Mouse (Mus musculus) c-Kit-positive CD71-negative TER-119-negative erythroid progenitor cells, embryonic 14.5 days (primary cell): ENCODE measurements at regions not wholly inside any gene's neighbourhood (a gene's known extent, or its start where the extent isn't known, plus 50 kb on each side); places are given as distances from the start of the nearest gene placed in this dataset.

Experiments used
- DNase-seq: peaks from one replicate; pipeline ENCODE4 v3.0.0-alpha.2; 2013; ENCODE audit warnings: low read depth

- DNase-seq, result no peak
These were observed 165.6 kb upstream of the Dkk2 start for GRCm38 (mm10) chr3:131919476-131919875.

DNA sequence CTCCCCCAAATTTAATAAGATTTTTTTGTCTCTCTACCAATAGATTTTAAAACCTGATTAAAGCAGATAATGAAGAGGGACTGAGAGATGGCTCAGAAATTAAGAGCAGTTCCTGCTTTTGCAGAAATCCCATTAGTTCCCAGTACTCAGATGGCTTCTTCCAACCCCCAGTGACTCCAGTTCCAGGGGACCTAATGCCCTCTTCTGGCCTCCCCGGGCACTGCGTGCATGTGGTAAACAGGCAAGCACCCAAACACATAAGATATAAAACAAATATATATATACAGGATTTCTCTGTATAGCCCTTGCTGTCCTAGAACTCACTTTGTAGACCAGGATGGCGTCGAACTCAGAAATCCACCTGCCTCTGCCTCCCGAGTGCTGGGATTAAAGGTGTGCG lies 163.9 kb upstream of the Dkk2 start:
- DNase-seq, result peak; percentile 6

GRCm38 (mm10) chr3:131922733-131923132 lies 162.4 kb upstream of the Dkk2 start:
- no peak for DNase-seq

DNA sequence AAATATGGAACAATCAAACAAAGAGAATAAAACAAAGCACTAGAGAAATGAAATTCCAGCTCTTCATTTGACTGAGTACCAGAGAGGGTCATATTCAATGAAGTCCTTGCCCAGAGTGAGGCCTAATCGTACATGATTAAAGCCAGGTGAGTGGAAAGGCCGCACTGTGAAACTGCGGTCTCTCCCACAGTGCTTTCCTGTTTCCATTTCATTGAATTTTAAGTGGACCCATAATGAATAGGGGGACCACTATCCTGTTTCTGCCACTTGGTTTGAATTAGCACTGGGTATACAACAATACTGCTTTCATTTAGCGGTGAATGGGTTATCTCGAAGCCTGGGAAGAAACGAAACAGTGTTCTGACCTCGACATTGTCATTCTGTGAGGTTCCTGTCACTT lies 144.2 kb upstream of the Dkk2 start:
- no peak for DNase-seq

DNA sequence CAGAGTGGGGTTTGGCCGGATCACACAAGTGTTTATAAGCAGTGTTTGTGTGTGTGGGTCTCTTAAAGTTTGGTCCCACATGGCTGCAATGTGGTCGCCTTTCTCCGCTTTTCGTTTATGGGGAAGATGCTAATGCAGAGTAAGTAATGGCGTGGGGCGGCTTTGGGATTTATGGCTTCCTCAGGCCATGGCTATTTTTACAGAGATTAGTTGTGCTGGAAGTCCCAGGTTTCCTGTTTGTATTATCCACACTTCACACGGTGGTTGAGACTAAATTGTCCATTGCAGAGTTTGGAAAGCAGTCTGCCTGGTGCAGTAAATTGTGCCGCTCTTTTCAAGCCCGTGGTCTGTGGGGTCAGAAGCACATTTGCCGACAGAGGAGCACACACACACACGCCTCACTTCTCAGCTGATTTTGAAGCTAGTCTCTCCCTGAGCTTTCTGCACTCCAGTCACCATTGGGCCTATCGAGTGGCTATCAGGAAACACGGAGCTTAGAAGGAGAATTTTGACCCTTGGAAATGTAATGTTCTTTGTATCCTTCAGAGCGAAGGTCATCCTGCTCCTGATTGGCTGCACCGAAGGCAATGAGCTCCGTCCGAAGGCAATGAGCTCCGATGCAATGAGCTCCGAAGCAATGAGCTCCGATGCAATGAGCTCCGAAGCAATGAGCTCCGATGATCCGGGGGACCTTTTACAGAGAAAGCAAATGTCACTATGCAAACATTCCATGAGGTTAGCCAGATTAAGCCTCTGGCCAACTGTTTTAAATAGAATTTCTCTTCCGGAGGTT lies 142.9 kb upstream of the Dkk2 start:
- DNase-seq, result no peak

GRCm38 (mm10) chr3:131943436-131943835 lies 141.7 kb upstream of the Dkk2 start:
- no peak for DNase-seq

DNA sequence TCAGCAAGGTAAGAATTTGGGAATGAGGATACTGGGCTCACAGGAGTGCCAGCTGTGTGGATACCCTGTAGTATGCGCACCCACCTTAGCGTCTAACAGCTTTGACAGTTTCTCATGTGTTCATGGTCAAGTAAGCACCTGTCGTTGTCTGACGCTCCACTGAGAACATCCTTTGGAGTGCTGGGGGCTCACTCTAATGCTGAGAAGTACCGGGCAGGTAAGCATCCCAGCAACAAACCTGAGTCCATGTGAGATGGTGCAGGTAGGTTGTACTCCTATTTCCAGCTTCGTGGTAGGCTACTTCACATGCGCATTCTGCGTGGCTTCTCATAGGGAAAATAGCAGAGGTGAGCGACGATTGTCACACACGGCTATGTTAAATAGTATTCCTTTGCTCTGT lies 129.3 kb upstream of the Dkk2 start:
- no peak for DNase-seq

DNA sequence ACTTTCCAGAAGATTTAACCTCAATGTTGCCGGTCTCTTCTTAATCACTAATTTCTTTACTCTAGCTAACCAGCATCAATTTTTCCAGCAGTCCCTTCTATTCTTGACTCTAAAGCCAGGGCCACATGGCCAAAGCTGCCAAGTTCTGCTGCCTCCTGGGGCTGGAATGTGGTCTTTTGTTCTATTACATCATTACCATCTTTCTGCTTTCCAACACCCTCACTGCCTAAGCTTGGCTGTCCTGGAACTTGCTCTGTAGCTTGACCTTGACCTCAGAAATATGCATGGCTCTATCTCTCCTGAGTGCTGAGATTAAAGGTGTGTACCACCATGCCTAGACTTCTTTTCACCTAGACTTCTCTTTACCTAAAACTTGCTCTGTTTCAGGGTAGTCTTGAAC lies 124.5 kb upstream of the Dkk2 start:
- no peak for DNase-seq

- no peak for DNase-seq
These were observed 123.5 kb upstream of the Dkk2 start for GRCm38 (mm10) chr3:131961571-131961970.

GRCm38 (mm10) chr3:131962870-131963269 lies 122.2 kb upstream of the Dkk2 start:
- DNase-seq, result no peak

DNA sequence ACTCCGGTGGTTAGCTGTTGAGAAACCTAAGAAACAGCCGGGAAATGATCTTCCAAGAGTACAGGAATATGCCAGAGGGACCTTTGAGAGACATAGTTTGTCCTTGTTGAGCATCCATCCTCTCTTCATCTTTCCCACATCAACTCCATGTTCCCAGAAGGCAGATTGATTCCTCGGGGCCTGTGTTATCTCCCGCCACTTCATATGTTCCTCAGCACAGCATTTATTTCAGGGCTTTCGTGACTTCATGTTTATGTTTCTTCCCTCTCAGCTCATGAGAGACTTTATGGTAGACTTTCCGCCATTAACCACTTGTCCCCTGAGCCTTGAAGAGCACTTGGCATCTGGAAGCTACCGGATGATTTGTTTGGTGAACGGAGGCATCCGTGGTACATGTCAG lies 120.1 kb upstream of the Dkk2 start:
- no peak for DNase-seq

DNA sequence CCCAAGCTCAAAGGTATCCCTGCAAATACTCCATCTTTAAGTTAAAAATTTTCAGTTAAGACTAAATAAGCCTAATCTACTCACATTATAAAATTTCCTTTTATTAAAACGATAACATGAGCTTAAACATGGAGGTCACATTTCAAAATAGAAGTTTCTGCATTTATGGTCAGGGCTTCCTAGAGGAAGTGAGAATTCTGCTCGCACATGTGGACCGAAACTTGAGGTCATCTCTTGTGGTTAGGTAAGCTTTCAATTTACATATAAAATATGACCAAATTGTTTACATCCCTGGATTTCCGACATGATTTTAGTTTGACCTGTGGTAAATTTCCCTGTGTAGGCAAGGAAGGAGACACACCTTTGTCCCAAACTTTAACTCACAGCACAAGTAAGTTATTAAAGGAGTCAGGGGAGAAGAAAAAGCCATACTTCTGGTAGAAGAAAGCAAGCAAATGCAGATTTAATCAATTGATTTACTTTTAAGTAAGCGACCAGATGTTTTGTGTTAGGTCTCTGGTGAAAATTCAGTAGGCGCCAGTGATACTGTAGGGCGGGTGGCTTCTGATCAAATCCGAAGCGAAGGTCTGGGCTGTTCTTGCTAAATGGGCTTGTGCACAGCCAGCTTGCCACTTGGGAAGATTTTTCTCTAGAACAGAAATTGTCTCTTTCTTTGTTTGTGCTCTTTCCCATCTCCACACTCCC lies 119.5 kb upstream of the Dkk2 start:
- no peak for DNase-seq

DNA sequence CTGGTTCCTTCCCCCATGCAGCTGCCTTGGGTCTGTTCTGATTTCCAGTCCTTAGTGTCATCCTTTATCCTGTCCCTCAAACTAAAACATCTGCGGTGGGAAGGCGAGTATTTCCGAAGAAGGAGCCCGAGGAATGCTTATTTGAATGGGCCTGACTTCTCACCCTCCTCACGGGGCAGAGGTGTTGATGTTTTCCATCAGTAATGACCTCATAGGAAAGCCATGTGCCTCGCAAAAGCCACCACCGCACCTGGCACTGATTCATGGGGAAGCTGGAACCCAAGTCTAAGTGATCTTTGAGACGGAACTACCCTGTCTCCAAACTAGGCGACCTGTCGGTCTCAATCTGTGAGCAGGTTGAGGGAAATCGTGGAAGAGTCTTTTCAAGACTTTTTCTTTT lies 117.8 kb upstream of the Dkk2 start:
- DNase-seq, result no peak

- no peak for DNase-seq
These were observed 114.3 kb upstream of the Dkk2 start for GRCm38 (mm10) chr3:131970827-131971226.

GRCm38 (mm10) chr3:131975940-131976628 lies 109.0 kb upstream of the Dkk2 start:
- peak; percentile 28 for DNase-seq

DNA sequence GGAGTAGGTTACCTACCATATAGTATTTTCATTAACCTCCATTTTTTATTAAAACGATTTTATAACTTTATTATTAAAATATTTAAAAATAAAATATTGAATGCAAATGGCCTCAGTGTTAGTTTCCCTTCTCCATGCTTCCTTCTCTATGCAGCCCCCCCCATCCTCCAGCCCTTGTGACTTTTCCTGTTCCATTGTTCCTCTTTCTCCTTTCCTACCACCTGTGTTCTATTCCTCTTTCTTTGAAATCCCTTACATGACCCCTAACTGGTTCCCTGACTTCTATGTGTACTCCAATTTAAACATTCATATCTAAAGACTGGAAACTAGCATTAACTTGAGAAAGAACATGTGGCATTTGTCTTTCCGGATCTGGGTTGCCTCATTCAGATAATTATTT lies 101.8 kb upstream of the Dkk2 start:
- no peak for DNase-seq

DNA sequence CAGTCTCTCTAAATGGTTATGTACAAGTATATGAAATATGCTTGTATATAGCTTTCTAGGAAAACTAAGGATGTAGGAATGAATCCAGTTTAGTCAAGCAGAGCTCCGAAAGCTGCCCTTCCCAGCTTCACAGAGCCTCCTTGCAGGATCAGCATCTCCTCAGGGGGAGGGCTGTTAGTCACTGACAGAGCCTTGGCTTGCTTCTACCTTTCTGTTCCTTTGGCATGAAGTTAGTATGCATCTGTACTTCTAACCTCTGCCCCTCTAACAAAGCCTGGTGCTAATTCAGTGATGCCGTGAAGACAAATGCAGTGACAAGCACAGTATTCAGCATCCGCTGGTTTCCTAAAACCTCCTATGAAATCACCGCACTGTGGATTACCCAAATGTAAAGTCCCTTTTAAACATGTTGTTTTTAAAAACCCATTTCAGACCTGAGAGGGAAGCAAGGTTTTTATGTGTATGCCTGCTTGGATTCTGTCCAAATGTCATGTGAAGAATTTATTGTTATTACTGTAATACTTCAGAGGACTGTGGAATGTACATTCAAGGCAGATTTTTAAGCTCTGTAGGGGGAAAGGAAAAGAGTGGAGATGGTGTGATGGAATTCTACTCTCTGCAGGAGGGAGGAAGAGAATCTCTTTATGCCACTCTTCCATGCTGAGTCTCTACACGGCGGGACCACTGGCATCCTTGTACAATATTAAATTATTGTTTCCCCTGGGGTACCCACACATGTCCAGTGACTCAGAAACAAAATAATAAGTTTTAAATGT lies 86.1 kb upstream of the Dkk2 start:
- no peak for DNase-seq

DNA sequence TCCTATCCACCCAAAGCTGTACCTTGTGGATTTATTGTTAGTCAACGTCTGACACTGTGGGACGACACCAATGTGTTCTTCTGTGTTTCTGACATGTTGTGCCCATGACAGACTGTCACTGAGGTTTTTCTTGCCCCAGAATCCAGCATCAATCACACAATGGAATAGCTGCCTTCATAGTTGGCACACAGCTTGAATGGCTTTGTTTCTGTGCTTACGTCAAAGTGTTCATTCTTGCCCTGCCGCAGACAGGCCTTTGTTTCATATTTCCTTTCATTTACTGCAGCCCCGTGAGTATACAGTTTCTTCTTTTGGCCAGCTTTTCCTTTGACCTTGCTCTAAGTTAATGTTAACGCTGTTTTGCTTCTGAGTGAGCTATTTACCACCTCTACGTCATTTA lies 78.9 kb upstream of the Dkk2 start:
- DNase-seq, result no peak

GRCm38 (mm10) chr3:132006912-132007311 lies 78.2 kb upstream of the Dkk2 start:
- DNase-seq, result no peak

DNA sequence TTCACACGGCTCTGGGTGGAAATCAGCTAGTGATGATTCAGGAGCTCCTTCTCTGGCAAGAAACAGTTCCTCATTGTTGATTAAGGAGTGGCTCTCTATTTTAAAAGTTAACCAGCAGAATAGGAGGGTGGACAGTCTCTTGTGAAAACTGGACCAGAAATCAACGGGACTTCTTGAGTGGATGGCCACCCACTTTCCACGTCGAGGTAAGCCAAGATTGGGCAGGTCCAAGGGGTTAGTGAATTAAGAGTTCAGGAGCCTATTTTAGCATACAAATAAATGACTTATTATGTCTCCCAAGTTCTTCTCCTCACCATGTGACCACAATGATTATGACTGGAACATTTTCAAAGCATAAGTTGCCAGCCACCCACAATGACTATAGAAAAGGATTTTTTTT lies 77.7 kb upstream of the Dkk2 start:
- no peak for DNase-seq

DNA sequence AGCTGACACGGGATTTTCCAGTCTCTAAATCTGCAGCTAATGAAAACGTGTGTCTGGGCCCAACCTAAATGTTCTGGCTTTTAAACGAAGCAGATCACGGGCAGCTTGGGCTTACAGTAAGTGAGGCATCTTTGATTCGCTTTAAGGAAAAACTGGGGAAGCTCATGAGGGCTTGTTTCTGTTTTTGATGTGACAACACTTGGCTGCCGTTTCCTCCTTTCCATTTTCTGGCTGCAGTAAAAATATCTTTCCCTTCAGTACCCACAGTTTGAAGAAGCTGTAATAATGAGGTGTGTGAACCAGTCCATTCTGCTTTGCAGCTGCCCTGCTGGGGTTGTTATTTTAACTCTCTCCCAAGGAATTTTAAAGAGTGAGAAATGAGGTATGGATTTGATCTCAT lies 69.9 kb upstream of the Dkk2 start:
- DNase-seq, result no peak

- DNase-seq, result no peak
These were observed 67.4 kb upstream of the Dkk2 start for GRCm38 (mm10) chr3:132017485-132018261.
